Mouse (Mus musculus) heart, postnatal 0 days (tissue): ENCODE data around the gene Atxn7l1. TPM values are rescaled to one million over a fixed set of nuclear protein-coding genes. Genes with fewer than 3 reads are reported as not detected.

ENCODE experiments used
- ATAC-seq: fragments of 200-750 bp; cut with Nextera tagmentation; 2 replicates; pipeline ENCODE4 v1.8.0; 2017; ENCODE audit warnings: low read depth, moderate number of reproducible peaks, moderate library complexity; ENCODE audit not compliant: insufficient read depth
- DNase-seq: peaks from one replicate; pipeline ENCODE4 v3.0.0-alpha.2; 2016; ENCODE audit warnings: low spot score
- H3K27ac ChIP-seq: fragments of 300-500 bp; sonication (generic); 2 replicates; pipeline ENCODE4 v1.5.1; 2014; ENCODE audit warnings: low read depth, mild to moderate bottlenecking
- H3K27me3 ChIP-seq: fragments of 300-500 bp; sonication (generic); 2 replicates; pipeline ENCODE4 v1.6.1; 2014; ENCODE audit warnings: low read length, mixed read lengths; ENCODE audit not compliant: control insufficient read depth, insufficient read depth
- H3K36me3 ChIP-seq: fragments of 300-500 bp; sonication (generic); replicated peaks from 2 replicates; pipeline ENCODE4 v1.6.1; 2014; ENCODE audit warnings: low read length, mixed read lengths; ENCODE audit not compliant: control insufficient read depth, insufficient read depth
- H3K4me1 ChIP-seq: fragments of 300-500 bp; sonication (generic); 2 replicates; pipeline ENCODE4 v1.6.1; 2014; ENCODE audit warnings: antibody characterized with exemption; ENCODE audit not compliant: control insufficient read depth, insufficient read depth
- H3K4me2 ChIP-seq: fragments of 300-500 bp; sonication (generic); 2 replicates; pipeline ENCODE4 v1.6.1; 2014; ENCODE audit warnings: low read depth, mild to moderate bottlenecking, low read length, moderate library complexity
- H3K4me3 ChIP-seq: fragments of 300-500 bp; sonication (generic); 2 replicates; pipeline ENCODE4 v1.5.1; 2014; ENCODE audit warnings: low read depth, low read length
- H3K9ac ChIP-seq: fragments of 300-500 bp; sonication (generic); replicated peaks from 2 replicates; pipeline ENCODE4 v1.6.1; 2014; ENCODE audit warnings: low read depth, low read length, mixed read lengths
- H3K9me3 ChIP-seq: fragments of 300-500 bp; sonication (generic); replicated peaks from 2 replicates; pipeline ENCODE4 v1.6.1; 2016; ENCODE audit warnings: low read length; ENCODE audit not compliant: control insufficient read depth
- CTCF ChIP-seq: IDR thresholded peaks from 2 replicates; pipeline ENCODE4 v1.5.1; 2016; ENCODE audit warnings: antibody characterized with exemption, control low read depth, low read depth
- EP300 ChIP-seq: IDR thresholded peaks from 2 replicates; pipeline ENCODE4 v1.6.1; 2016; ENCODE audit warnings: antibody characterized with exemption, low read depth
- WGBS: fragments of 180-500 bp; shearing (Covaris S2); extraction: QIAGEN DNeasy Blood & Tissue Kit; methylation state at CpG from one replicate; pipeline ENCODE4 v1.1.7; 2014; 5-methylcytosine and 5-hydroxymethylcytosine counted together
- polyA plus RNA-seq: library from polyadenylated mRNA; unstranded; fragments of >200 nt; fragmentation: Nextera tagmentation; extraction: Ambion mirVana; gene quantifications from 2 replicates; pipeline ENCODE4 v1.2.1, GENCODE M21; 2015
- total RNA-seq: library from RNA; depleted of rRNA; stranded (reverse); fragments of >200 nt; gene quantifications from 2 replicates; pipeline ENCODE4 v1.2.3, GENCODE M21; 2014; ENCODE audit warnings: low replicate concordance

Gene Atxn7l1
- total and polyA plus RNA-seq, 2 experiments from 2014 or later: 4.5 to 11.1 TPM

GRCm38 (mm10) chr12:33323821-33324220 is 176.3 kb downstream of the Atxn7l1 start:
- H3K27ac ChIP-seq: no peak overlapping the region
- peaks cover 6% of the 10 kb centered on the region; the same call in 1 of the 2 replicates for H3K36me3 ChIP-seq
- H3K9ac ChIP-seq: no peak overlapping the region
- 85% methylated on average over 1 of the region's 1 CpGs for WGBS
- no peak overlapping the region for H3K4me2 ChIP-seq
- TF ChIP-seq CTCF (no peak), EP300 (no peak)
- H3K9me3 ChIP-seq: no peaks in the 10 kb centered on the region
- ATAC-seq: no peak
- no peaks in the 10 kb centered on the region for H3K27me3 ChIP-seq
- no peak overlapping the region for H3K4me3 ChIP-seq
- no peaks in the 10 kb centered on the region for H3K4me1 ChIP-seq
- no peak for DNase-seq

- no peaks in the 10 kb centered on the region for H3K27me3 ChIP-seq
- WGBS: 74% methylated on average over 9 of the region's 9 CpGs
Observed at GRCm38 (mm10) chr12:33325424-33325823, 177.9 kb downstream of the Atxn7l1 start.

GRCm38 (mm10) chr12:33332046-33332445 is 184.6 kb downstream of the Atxn7l1 start:
- Histone ChIP-seq H3K36me3 (0 out of 2 replicates have a peak, but pooled peaks cover 6% of the 10 kb centered on the region), H3K27ac (no peak overlapping the region), H3K9ac (no peak overlapping the region), H3K4me3 (no peak overlapping the region), H3K4me1 (0 out of 2 replicates have a peak, but pooled peaks cover 5% of the 10 kb centered on the region), H3K4me2 (no peak overlapping the region), H3K9me3 (no peaks in the 10 kb centered on the region), H3K27me3 (no peaks in the 10 kb centered on the region)
- ATAC-seq (no peak), DNase-seq (no peak)
- TF ChIP-seq CTCF (no peak), EP300 (no peak)
- 77% methylated on average over 4 of the region's 4 CpGs for WGBS

More at GRCm38 (mm10) chr12:33325424-33325823, 177.9 kb downstream of the Atxn7l1 start:
- peaks cover 6% of the 10 kb centered on the region; the same call in 1 of the 2 replicates for H3K36me3 ChIP-seq
- no peak for ATAC-seq
- H3K4me1 ChIP-seq: 0 out of 2 replicates have a peak, but pooled peaks cover 5% of the 10 kb centered on the region
- no peak overlapping the region for H3K9ac ChIP-seq
- H3K9me3 ChIP-seq: no peaks in the 10 kb centered on the region
- no peak for DNase-seq
- no peak overlapping the region for H3K4me3 ChIP-seq
- no peak for TF ChIP-seq CTCF
- TF ChIP-seq EP300: no peak
- no peak overlapping the region for H3K27ac ChIP-seq
- H3K4me2 ChIP-seq: no peak overlapping the region

- H3K4me1 ChIP-seq: 0 out of 2 replicates have a peak, but pooled peaks cover 5% of the 10 kb centered on the region
- WGBS: 74% methylated on average over 5 of the region's 5 CpGs
- TF ChIP-seq CTCF: no peak
- no peak for TF ChIP-seq EP300
- H3K27ac ChIP-seq: no peak overlapping the region
- H3K4me2 ChIP-seq: no peak overlapping the region
- 0 out of 2 replicates have a peak, but pooled peaks cover 6% of the 10 kb centered on the region for H3K36me3 ChIP-seq
- H3K27me3 ChIP-seq: no peaks in the 10 kb centered on the region
- no peaks in the 10 kb centered on the region for H3K9me3 ChIP-seq
- DNase-seq (no peak), ATAC-seq (no peak)
- no peak overlapping the region for H3K4me3 ChIP-seq
- no peak overlapping the region for H3K9ac ChIP-seq
Observed at GRCm38 (mm10) chr12:33332796-33333195, 185.3 kb downstream of the Atxn7l1 start.

- no peaks in the 10 kb centered on the region for H3K9me3 ChIP-seq
- peak; percentile 72 for DNase-seq
- H3K4me2 ChIP-seq: no peak overlapping the region
- no peaks in the 10 kb centered on the region for H3K27me3 ChIP-seq
- no peak overlapping the region for H3K27ac ChIP-seq
- H3K4me1 ChIP-seq: 0 out of 2 replicates have a peak, but pooled peaks cover 5% of the 10 kb centered on the region
- H3K36me3 ChIP-seq: no peaks in the 10 kb centered on the region
- H3K9ac ChIP-seq: no peak overlapping the region
- WGBS: 13% methylated on average over 8 of the region's 8 CpGs
- ATAC-seq: peak; percentile 68
- peak; percentile 96 for TF ChIP-seq CTCF
- no peak for TF ChIP-seq EP300
- no peak overlapping the region for H3K4me3 ChIP-seq
Observed at GRCm38 (mm10) chr12:33333914-33334313, 186.4 kb downstream of the Atxn7l1 start.

- no peak overlapping the region for H3K27ac ChIP-seq
- H3K4me1 ChIP-seq: 0 out of 2 replicates have a peak, but pooled peaks cover 5% of the 10 kb centered on the region
- H3K4me3 ChIP-seq: no peak overlapping the region
- no peaks in the 10 kb centered on the region for H3K9me3 ChIP-seq
- ATAC-seq (no peak), DNase-seq (no peak)
- no peaks in the 10 kb centered on the region for H3K27me3 ChIP-seq
- TF ChIP-seq CTCF: no peak
- no peak for TF ChIP-seq EP300
- no peak overlapping the region for H3K4me2 ChIP-seq
- 63% methylated on average over 2 of the region's 2 CpGs for WGBS
- H3K36me3 ChIP-seq: no peaks in the 10 kb centered on the region
- no peak overlapping the region for H3K9ac ChIP-seq
Observed at GRCm38 (mm10) chr12:33334511-33334910, 187.0 kb downstream of the Atxn7l1 start.
